Mouse (Mus musculus): ENCODE measurements at regions not wholly inside any gene's neighbourhood (a gene's known extent, or its start where the extent isn't known, plus 50 kb on each side); places are given as distances from the start of the nearest gene placed in this dataset.
"Not testable (repeated sequence)": the region's sequence is repeated elsewhere in the genome, so short reads cannot be mapped to it uniquely, and the experiment has no call there.

DNA sequence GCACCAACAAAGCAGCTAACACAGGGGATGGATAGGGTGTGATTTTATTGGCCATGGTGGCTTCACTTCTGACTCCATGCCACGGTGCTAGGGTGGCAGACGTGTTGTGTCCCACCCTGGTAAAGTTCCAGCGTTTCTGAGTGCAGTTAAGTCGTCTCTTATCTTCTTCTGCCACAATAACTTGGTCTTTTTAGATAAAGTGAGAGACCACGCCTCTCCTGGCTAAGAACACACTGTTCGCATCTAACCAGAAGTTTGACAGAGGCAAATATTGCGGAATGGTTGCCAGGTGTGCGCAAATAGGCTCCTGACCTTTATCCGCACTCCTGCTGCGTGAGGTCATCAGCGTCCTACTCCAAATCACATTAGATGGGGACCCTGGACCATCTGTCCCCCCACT is 66.2 kb upstream of the Jarid2 start:
- DNase-seq (ENCODE audit: low spot score in 2 of 2): no peak

DNA sequence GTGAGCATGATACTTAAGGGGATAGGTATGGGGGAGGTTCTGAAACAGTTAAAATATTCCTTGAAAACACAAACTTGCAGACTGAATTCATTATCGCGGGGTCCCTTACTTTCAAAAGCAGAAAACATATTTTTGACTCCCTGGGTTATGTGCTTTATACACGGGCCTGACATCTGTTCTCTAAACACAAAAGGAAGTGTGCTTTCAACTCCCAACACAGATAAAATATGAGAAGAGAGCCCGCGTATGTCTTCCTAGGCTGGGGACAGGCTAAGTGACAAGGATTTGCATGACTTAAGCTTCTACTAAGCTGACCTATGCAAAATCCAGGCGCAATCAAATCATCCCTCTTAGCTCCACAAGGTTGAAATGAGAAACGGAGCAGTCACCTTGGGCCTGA is 65.5 kb upstream of the Jarid2 start:
- DNase-seq (ENCODE audit: low spot score in 2 of 2): no peak

DNA sequence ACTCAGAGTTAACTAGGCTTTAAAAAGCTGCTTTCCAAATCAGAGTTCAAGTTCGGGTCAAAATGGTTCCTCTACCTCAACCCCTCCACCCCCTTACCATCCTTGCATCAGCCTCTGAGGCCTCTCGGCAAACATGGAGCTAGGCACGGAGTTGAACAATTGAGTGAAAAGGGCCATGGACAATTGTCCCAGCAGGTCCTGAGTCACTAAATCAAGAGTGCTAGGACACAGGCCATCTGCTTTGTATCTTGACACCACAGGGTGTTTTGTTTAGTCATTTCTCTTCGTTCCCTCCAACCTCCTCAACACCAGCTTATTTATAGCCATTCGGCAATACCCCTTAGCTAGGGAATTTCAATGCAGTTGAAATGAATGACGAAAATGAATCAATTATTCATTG is 59.5 kb upstream of the Jarid2 start:
- no peak for DNase-seq (ENCODE audit: low spot score in 2 of 2)

DNA sequence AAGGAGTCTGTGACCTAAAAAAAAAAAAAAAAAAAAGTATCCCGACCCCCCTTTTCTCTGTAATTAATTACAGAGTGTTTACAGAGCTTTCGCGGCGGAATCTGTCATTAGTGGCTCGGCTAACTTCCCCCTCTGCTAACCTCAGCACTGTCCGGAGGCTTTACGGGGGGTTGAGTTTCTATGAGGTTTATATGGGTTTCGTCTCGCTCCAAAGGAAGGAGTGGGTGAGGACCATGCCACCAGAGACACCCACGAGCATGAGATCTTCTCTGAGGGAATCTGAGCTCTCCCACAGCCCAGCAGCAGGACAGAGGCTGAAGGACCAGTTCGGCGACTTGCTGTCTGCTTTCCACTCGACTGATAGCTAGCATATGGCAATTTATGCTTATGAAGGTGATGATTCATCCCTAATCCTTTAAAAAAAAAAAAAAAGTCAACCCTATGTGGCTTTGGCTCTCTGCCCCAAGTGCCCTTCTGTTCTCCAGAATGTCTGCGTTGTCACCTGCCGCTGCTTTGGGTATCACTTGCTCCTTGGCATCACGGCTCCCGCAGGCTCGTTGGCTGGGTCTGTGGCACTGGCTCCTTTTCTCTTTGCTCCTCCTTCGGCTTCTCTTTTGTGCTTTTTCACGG is 55.8 kb upstream of the Jarid2 start:
- DNase-seq (ENCODE audit: low spot score in 2 of 2): no peak

DNA sequence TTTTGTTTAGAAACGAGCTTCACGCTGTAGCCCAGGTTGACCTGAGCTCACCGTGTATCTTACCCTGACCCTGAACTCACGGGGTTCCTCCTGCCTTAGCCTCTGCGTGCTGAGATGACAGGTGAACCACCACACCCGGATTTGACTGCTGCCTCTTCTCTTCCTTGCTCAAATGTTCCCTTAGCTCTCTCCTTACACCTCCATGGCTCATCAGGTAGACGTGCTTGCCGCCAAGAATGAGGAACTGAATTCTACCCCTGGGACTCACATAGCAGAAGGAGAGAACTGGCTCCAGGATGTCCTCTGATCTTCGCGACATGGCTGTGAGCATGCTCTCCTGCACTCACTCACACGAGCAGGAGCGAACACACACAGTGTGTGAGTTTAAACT is 55.3 kb upstream of the Jarid2 start:
- DNase-seq (ENCODE audit: low spot score in 2 of 2): peak in 1 of 2 experiments; percentile 13

DNA sequence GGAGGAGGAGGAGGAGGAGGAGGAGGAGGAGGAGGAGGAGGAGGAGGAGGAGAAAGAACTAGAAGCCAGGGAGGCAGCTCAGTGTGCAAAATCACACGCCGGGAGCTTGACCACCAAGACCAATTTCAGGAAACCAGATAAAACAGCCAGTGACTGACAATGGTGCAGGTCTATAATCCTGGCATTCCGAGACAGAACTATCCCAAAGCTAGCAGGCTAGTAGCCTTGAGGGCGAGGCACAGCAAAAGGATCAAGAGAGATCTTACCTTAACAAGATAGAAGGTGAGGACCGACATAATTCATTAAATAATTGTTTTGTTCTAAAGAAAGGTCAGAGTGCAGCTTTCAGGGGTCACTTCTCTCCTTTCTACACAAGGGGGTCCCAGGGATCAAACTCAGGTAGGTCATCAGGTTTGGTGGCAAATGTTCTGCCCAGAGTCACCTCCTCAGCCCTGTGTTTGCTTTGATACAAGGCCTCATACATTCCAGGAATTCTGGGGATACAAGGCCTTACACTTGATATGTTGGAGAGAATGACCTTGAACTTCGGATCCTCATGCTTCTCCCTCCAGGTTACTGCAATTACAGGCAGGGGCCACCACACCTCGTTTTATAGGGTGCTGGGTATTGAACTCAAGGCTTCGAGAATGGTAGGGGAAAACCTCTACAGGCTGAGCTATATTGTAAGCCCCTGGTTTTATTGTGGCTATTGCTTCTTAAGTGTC is 54.2 kb upstream of the Jarid2 start:
- DNase-seq (ENCODE audit: low spot score in 2 of 2): no peak

DNA sequence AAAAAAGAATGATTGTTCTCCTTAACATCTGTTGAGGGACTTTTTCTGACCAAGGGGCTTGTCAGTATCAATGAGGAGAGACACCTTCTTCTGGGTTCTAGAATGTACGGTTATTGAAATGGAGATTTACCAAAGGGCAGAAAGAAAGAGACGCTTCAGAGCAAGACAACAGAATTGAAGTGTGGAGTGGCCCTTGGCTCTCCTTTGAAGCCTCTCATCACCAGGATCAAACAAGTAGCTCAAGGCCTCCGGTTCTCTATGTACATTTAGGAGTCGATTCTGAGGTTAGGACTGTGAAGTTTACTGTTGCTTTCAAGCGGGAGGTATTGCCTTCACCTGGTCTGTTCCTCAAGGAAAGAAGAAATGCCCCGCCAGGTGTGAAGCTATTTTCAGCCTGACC is 53.2 kb upstream of the Jarid2 start:
- no peak for DNase-seq (ENCODE audit: low spot score in 2 of 2)

DNA sequence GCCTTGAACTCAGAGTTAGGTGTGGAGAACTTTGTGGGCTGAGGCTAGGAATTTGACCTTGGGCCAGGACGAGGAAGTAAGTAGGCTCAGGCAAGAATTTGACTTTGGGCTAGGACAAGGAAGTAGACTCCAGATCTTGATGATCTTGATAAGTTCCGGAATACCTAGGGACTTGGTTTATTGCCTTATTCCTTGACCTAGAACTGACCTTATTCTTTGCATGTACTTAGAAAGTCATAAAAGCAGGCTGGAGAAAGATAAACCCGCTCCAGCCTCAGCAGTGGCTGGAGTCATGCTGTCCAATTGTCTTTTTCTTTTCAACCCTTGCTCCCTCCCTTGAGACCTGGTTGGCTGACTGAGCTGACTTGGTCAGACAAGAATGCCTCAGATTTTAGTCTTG is 51.2 kb upstream of the Jarid2 start:
- no peak for DNase-seq (ENCODE audit: low spot score in 2 of 2)

DNA sequence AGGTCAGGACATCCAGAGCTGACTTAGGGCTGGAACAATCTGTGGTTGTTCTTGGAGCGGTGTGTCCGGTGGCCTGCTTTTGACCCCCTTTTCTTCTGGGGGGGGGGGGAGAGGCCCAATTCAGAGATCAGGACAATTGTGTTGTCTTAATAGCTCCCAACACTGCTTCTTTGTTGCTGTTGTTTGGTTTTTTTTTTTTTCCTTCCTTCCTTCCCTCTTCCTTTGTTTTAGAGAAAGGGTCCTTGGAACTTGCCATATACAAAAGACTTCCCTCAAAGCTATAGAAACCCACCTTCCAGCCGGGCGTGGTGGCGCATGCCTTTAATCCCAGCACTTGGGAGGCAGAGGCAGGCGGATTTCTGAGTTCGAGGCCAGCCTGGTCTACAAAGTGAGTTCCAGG is 49.8 kb upstream of the Jarid2 start:
- not testable (repeated sequence) for DNase-seq (ENCODE audit: low spot score in 2 of 2)
